Mouse (Mus musculus) liver, postnatal 0 days (tissue): ENCODE results near the gene Cables2. TPM values are rescaled to one million over a fixed set of nuclear protein-coding genes. Genes with fewer than 3 reads are reported as not detected.

Experiments used
- ATAC-seq: fragments of 200-750 bp; cut with Nextera tagmentation; 2 replicates; pipeline ENCODE4 v1.8.0; 2017; ENCODE audit warnings: mild to moderate bottlenecking, moderate library complexity
- DNase-seq: peaks from one replicate; pipeline ENCODE4 v3.0.0-alpha.2; 2016
- H3K27ac ChIP-seq: fragments of 300-500 bp; sonication (generic); 2 replicates; pipeline ENCODE4 v1.5.1; 2014; ENCODE audit warnings: antibody characterized with exemption, moderate library complexity, mild to moderate bottlenecking, low read depth
- H3K27me3 ChIP-seq: fragments of 300-500 bp; sonication (generic); 2 replicates; pipeline ENCODE4 v1.6.1; 2014; ENCODE audit warnings: low read length, control low read depth, mixed read lengths; ENCODE audit not compliant: insufficient read depth
- H3K36me3 ChIP-seq: fragments of 300-500 bp; sonication (generic); replicated peaks from 2 replicates; pipeline ENCODE4 v1.6.1; 2014; ENCODE audit warnings: mild to moderate bottlenecking, control low read depth, low read length, moderate library complexity, mixed read lengths; ENCODE audit not compliant: insufficient read depth
- H3K4me1 ChIP-seq: fragments of 300-500 bp; sonication (generic); 2 replicates; pipeline ENCODE4 v1.6.1; 2014; ENCODE audit warnings: antibody characterized with exemption, mild to moderate bottlenecking, control low read depth; ENCODE audit not compliant: insufficient read depth
- H3K4me2 ChIP-seq: fragments of 300-500 bp; sonication (generic); 2 replicates; pipeline ENCODE4 v1.6.1; 2014; ENCODE audit warnings: low read depth, mild to moderate bottlenecking, low read length, moderate library complexity, mixed read lengths
- H3K4me3 ChIP-seq: fragments of 300-500 bp; sonication (generic); 2 replicates; pipeline ENCODE4 v1.5.1; 2014; ENCODE audit warnings: low read depth, low read length
- H3K9ac ChIP-seq: fragments of 300-500 bp; sonication (generic); replicated peaks from 2 replicates; pipeline ENCODE4 v1.6.1; 2014; ENCODE audit warnings: mild to moderate bottlenecking, moderate library complexity
- H3K9me3 ChIP-seq: fragments of 300-500 bp; sonication (generic); 2 replicates; pipeline ENCODE4 v1.6.1; 2016; ENCODE audit warnings: mild to moderate bottlenecking, control low read depth, low read length, mixed read lengths
- CTCF ChIP-seq: sonication (generic); IDR thresholded peaks from 2 replicates; pipeline ENCODE4 v1.5.1; 2016; ENCODE audit warnings: antibody characterized with exemption, low read depth
- EP300 ChIP-seq: IDR thresholded peaks from 2 replicates; pipeline ENCODE4 v1.6.1; 2016; ENCODE audit warnings: antibody characterized with exemption, low read depth, mild to moderate bottlenecking
- WGBS: fragments of 180-500 bp; shearing (Covaris S2); extraction: QIAGEN DNeasy Blood & Tissue Kit; methylation state at CpG from one replicate; pipeline ENCODE4 v1.1.7; 2014; ENCODE audit not compliant: insufficient replicate concordance; 5-methylcytosine and 5-hydroxymethylcytosine counted together
- polyA plus RNA-seq: library from polyadenylated mRNA; unstranded; fragments of >200 nt; fragmentation: Nextera tagmentation; extraction: Ambion mirVana; gene quantifications from 2 replicates; pipeline ENCODE4 v1.2.1, GENCODE M21; 2015

The Cables2 gene
- polyA plus RNA-seq, 1 experiment from 2014 or later = 4.7 TPM

DNA sequence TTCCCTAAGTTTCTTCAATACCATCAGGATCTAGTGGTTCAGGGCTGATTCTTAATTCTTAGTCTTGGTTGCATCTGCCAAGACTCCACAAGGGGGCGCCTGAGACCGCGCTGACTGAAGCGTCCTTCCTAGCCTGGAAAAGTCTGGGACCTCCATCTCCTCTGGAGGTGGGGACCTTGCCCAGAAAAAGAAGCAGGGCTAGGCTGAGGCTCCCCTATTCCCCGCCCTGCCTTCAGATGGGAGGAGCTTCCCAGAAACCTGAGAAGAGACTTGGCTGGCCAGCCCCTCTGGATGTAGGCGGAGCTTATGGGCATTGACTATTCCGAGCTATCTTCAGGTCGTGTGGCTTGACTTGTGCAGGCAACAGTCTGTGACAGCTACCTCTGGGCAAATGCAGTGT lies 2.5 kb upstream of the Cables2 start:
- TF ChIP-seq EP300 (no peak), CTCF (peak; percentile 92)
- ATAC-seq (no peak), DNase-seq (peak; percentile 84)
- WGBS = under 1% methylated on average over 8 of the region's 8 CpGs
- H3K9ac ChIP-seq = no peak overlapping the region
- no peaks in the 10 kb centered on the region for H3K36me3 ChIP-seq
- no peak overlapping the region for H3K4me3 ChIP-seq
- peaks cover 36% of the 10 kb centered on the region for H3K4me1 ChIP-seq
- H3K27me3 ChIP-seq = no peaks in the 10 kb centered on the region
- H3K27ac ChIP-seq = no peak overlapping the region
- no peaks in the 10 kb centered on the region for H3K9me3 ChIP-seq
- peak overlapping the region; percentile 61 for H3K4me2 ChIP-seq

DNA sequence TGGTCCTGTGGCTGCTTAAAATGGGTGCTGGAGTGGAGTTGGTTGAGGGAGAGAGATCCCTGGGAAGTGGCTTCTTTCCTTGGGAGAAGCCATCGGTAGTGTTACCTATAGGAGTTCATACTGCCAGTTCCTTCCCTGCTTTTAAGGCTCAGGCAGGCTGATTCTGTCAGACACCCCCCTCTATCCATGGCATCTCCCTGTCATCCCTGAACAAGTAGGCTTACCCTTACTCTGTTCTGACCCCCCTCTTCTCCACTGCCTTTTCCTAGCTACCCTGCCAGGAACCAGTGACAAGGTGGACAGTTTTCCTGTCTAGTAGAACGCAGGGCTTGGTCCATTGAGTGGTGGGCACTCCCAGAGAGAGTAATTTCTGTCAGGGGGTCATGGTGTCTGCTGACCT lies 1.2 kb upstream of the Cables2 start:
- H3K4me2 ChIP-seq = no peak overlapping the region

DNA sequence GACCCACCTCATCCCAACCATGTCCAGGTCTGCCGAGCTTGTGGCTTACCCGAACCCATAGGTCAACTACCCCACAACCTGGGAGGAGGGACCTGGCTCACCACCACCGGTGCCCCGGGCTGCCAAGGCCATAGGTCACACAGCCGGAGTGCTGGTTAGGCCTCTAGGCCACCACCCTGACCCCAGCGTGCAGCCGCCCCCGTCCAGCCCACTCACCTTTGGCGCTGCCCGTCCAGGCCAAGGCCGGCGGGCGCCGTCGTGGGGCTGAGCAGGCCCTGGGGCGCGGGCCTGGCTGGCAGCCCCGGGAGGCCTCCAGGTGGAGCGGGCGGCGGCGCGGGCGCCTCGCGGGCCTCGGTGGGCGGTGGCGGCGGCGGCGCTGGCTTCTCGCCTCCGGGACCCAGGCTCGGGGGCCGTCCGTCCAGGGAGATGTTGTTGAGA lies 393 bp downstream of the Cables2 start:
- 0% methylated on average over 14 of the region's 37 CpGs for WGBS

More for the DNA sequence above, 1.2 kb upstream of the Cables2 start:
- Histone ChIP-seq H3K27ac (no peak overlapping the region), H3K9me3 (no peaks in the 10 kb centered on the region), H3K4me3 (no peak overlapping the region), H3K9ac (no peak overlapping the region), H3K36me3 (0 out of 2 replicates have a peak, but pooled peaks cover 5% of the 10 kb centered on the region), H3K27me3 (no peaks in the 10 kb centered on the region), H3K4me1 (peaks cover 40% of the 10 kb centered on the region)
- no peak for TF ChIP-seq EP300
- no peak for TF ChIP-seq CTCF
- no peak for DNase-seq
- no peak for ATAC-seq
- WGBS = 85% methylated on average over 2 of the region's 2 CpGs

DNA sequence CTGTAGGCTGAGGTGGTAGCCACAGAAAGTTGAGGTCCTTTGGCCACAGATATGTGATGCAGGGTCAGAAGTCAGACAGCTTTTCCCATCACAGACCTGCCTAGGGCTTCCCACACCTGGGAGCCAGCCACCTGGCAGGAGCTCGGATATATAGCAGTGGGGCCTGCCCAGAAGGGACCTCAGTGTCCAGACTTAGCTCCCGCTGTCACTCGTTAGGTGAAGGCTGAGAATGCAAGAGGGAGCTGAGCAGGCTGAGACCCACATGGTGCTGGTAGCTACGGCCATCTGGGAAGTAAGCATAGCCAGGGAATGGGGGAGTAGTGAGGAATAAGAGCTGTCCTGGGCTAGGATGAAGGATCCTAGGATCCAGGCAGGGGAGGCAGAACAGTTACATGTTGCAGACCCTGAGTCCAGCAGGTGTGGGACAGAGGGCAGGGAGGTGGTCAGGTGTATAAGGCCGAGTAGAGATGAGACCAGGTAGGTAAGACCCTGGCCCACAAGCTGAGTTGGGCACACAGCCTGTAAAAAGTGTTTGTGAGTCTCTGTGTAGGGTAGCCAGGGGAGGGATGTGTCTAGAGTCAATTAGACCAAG lies 1.4 kb downstream of the Cables2 start:
- H3K9ac ChIP-seq = peak overlapping the region; percentile 94
- H3K4me2 ChIP-seq = peak overlapping the region; percentile 99
- ATAC-seq (no peak), DNase-seq (no peak)
- no peaks in the 10 kb centered on the region for H3K27me3 ChIP-seq
- TF ChIP-seq CTCF (no peak), EP300 (no peak)
- H3K4me1 ChIP-seq = peaks cover 36% of the 10 kb centered on the region
- peak overlapping the region; percentile 81 for H3K4me3 ChIP-seq
- H3K9me3 ChIP-seq = no peaks in the 10 kb centered on the region
- H3K36me3 ChIP-seq = peaks cover 9% of the 10 kb centered on the region; the same call in 1 of the 2 replicates
- H3K27ac ChIP-seq = no peak overlapping the region
- 80% methylated on average over 5 of the region's 5 CpGs for WGBS

More for the DNA sequence above, 393 bp downstream of the Cables2 start:
- Histone ChIP-seq H3K4me1 (peaks cover 40% of the 10 kb centered on the region), H3K9ac (peak overlapping the region; percentile 94), H3K27me3 (no peaks in the 10 kb centered on the region), H3K4me2 (peak overlapping the region; percentile 99), H3K27ac (peak overlapping the region; percentile 89), H3K36me3 (peaks cover 9% of the 10 kb centered on the region; the same call in 1 of the 2 replicates), H3K9me3 (no peaks in the 10 kb centered on the region), H3K4me3 (peak overlapping the region; percentile 81)
- ATAC-seq = peak; percentile 46
- no peak for DNase-seq
- TF ChIP-seq CTCF (no peak), EP300 (no peak)

DNA sequence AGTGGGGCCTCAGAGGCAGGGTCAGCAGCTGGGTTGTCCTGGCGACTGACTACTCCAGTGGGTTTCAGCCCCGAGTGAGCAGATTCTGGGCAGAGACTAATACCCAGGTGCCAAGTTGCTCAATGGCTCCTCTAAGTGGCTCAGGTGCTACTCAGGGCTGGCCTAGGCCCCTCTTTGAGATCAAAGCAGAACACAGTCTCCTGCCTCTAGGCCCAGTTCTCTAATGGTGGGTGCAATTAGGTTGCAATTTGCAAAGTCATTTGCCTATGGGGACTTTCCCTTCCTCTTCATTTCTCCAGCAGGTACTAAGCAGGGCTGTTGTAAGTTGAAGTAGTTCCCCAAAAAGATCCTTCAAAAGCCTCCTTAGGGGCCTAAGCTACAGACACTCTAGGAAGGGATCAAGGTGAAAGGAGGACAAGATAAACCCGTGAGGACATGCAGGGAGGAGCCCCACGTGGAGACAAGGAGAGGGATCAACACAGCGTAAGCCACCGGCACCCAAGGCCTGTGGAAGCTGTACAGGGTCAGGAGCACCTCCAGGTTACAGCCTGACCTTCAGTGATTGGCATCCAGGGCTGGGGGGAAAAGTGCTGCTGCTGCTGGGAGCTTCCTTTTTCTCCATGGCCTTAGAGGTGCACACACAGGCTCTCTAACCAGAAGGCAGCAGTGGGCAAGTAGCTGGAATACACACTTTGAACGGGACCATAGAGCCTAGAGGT lies 2.6 kb downstream of the Cables2 start:
- peak overlapping the region; percentile 70 for H3K27ac ChIP-seq
- H3K9me3 ChIP-seq = no peaks in the 10 kb centered on the region
- no peaks in the 10 kb centered on the region for H3K27me3 ChIP-seq
- peak overlapping the region; percentile 22; the same call in 1 of the 2 replicates for H3K4me2 ChIP-seq
- peaks cover 14% of the 10 kb centered on the region for H3K36me3 ChIP-seq
- ATAC-seq = no peak
- no peak for TF ChIP-seq CTCF
- TF ChIP-seq EP300 = no peak
- H3K9ac ChIP-seq = no peak overlapping the region
- peaks cover 24% of the 10 kb centered on the region for H3K4me1 ChIP-seq
- no peak overlapping the region for H3K4me3 ChIP-seq
- 73% methylated on average over 7 of the region's 7 CpGs for WGBS
- DNase-seq = no peak

DNA sequence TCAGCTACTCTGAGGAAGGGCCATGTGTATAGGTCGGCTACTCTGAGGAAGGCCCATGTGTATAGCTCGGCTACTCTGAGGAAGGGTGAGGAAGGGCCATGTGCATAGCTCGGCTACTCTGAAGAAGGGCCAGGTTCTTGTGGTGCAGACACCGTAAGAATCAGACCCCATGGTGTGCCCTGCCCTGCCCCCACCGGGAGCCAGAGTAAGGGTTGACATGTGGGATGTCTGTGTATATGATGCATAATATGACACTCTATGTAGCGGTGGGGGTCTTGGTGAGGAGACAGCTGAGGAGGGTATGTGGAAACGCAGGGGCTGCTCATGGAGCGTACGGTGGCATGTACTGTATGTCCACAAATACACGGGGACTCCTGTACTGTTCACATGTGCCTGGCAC lies 4.0 kb downstream of the Cables2 start:
- no peak for DNase-seq
- TF ChIP-seq CTCF (no peak), EP300 (no peak)
- H3K9me3 ChIP-seq = no peaks in the 10 kb centered on the region
- H3K4me3 ChIP-seq = no peak overlapping the region
- H3K9ac ChIP-seq = no peak overlapping the region
- no peak overlapping the region for H3K4me2 ChIP-seq
- no peak overlapping the region for H3K27ac ChIP-seq
- no peak for ATAC-seq
- 86% methylated on average over 10 of the region's 10 CpGs for WGBS
- H3K36me3 ChIP-seq = peaks cover 16% of the 10 kb centered on the region
- H3K27me3 ChIP-seq = no peaks in the 10 kb centered on the region
- H3K4me1 ChIP-seq = peaks cover 24% of the 10 kb centered on the region
